Mouse (Mus musculus): ENCODE results near the gene Acp4. TPM values are rescaled to one million over a fixed set of nuclear protein-coding genes. Genes with fewer than 3 reads are reported as not detected.
"Not testable (repeated sequence)": the region's sequence is repeated elsewhere in the genome, so short reads cannot be mapped to it uniquely, and the experiment has no call there.

Acp4 gene
- not detected in 2 replicates for polyA plus RNA-seq (2016; fragmentation: Nextera tagmentation; extraction: Ambion mirVana)

DNA sequence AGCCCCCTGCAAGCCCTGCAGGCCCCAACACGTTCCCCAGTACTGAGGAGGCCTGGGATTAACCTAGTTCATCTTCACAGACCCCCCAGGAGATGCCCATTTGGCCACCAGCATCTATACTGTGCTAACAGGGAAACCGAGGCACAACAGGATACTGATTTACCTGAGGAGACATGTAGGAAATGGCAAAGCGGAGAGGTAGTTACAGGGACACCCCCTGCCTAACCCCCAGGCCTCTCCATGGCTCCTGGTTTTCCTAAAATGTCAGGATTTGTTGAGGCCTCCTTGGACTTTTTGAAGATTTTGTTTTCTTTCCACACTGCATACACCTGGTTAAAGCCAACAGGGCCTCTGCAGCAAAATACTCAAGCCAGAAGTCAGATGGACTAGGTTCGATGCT is at the start of gene Acp4:
TSS of gene Acp4 (minus strand) at position 101 of the 400 bp plus-strand sequence.
- H3K27me3 ChIP-seq (ENCODE audit: insufficient read depth, poor library complexity, severe bottlenecking) = peaks cover 19% of the 10 kb centered on the region
- no peak within 1 kb of the TSS for H3K4me3 ChIP-seq
- 74% methylated on average over 4 of the region's 4 CpGs for WGBS
- DNase-seq (ENCODE audit: low spot score) = no peak
- 0 out of 2 replicates have a peak, but pooled peaks cover 17% of the 10 kb centered on the region for H3K4me1 ChIP-seq
- H3K36me3 ChIP-seq = peaks cover 17% of the 10 kb centered on the region
- H3K27ac ChIP-seq = no peak within 1 kb of the TSS
- H3K9me3 ChIP-seq = no peaks in the 10 kb centered on the region

DNA sequence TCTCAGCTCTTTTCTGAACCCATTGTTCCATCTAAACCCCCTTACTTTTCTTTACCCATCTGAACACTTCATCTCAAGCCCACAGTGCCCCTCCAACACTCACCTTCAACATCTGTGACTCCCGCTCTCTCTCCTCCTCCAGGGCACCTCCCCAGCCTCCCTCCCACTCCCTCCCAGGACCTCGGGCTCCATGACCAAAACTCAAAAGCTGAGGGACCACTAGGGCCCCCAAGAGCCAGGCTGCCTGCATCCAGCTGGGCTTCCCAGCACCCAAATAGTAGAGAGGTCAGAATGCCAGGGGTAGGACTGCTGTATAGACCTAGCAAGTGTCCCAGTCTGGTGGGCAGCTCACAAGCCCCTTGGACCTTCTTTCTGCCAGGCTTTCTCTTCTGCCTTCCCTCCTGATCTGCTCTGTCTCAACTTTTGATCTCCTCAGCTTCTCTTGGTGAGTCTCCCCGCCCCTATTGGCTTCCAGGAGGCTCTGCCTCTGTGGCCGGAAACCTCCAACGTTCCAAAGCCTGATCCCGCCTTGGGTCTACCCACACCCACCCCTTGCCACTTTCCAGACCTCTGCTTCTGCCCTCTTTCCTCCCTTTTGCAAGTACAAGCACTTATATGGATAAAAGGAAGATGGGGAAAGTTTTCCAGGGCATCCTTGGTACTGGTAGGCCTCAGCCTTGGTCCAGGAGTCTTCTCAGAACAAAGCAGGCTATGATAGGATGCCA is 49.5 kb upstream of the Acp4 start, which contains the start of gene Clec11a:
TSS of gene Clec11a (minus strand) at position 387 of the 725 bp plus-strand sequence.
- Histone ChIP-seq H3K9me3 (no peaks in the 10 kb centered on the region), H3K4me1 (peaks cover 30% of the 10 kb centered on the region), H3K27me3 (ENCODE audit: insufficient read depth, poor library complexity, severe bottlenecking) (peaks cover 61% of the 10 kb centered on the region), H3K27ac (peak within 1 kb of the TSS; percentile 54; the same call in 1 of the 2 replicates), H3K4me3 (peak within 1 kb of the TSS; percentile 67), H3K36me3 (no peaks in the 10 kb centered on the region)
- DNase-seq (ENCODE audit: low spot score) = no peak
- 58% methylated on average over 6 of the region's 6 CpGs for WGBS

DNA sequence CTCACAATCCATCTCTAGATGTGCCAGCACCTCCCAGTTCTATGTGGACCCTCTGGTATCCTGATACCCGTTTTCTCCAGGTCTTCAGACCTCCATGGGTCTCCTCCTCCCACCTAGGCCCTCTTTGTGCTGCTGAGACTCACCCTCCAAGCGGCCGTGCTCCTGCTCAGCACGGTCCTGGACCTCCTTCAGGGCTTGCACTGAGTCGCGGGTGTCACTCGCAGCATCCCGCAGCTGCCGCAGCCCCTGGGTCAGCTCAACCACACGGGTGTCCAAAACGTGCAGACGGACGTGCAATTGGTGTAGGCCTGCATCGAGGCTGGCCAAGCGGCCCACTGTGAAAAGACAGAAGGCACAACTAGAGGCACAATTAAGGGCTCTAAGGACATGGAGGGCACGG is 48.5 kb upstream of the Acp4 start:
- no peaks in the 10 kb centered on the region for H3K9me3 ChIP-seq
- H3K27me3 ChIP-seq (ENCODE audit: insufficient read depth, poor library complexity, severe bottlenecking) = peaks cover 51% of the 10 kb centered on the region
- H3K36me3 ChIP-seq = no peaks in the 10 kb centered on the region
- peaks cover 20% of the 10 kb centered on the region for H3K4me1 ChIP-seq
- H3K27ac ChIP-seq = 0 out of 2 replicates have a peak overlapping the region, but pooled peaks have one; percentile 54
- no peak for DNase-seq (ENCODE audit: low spot score)
- WGBS = 10% methylated on average over 16 of the region's 16 CpGs
- peak overlapping the region; percentile 67 for H3K4me3 ChIP-seq

DNA sequence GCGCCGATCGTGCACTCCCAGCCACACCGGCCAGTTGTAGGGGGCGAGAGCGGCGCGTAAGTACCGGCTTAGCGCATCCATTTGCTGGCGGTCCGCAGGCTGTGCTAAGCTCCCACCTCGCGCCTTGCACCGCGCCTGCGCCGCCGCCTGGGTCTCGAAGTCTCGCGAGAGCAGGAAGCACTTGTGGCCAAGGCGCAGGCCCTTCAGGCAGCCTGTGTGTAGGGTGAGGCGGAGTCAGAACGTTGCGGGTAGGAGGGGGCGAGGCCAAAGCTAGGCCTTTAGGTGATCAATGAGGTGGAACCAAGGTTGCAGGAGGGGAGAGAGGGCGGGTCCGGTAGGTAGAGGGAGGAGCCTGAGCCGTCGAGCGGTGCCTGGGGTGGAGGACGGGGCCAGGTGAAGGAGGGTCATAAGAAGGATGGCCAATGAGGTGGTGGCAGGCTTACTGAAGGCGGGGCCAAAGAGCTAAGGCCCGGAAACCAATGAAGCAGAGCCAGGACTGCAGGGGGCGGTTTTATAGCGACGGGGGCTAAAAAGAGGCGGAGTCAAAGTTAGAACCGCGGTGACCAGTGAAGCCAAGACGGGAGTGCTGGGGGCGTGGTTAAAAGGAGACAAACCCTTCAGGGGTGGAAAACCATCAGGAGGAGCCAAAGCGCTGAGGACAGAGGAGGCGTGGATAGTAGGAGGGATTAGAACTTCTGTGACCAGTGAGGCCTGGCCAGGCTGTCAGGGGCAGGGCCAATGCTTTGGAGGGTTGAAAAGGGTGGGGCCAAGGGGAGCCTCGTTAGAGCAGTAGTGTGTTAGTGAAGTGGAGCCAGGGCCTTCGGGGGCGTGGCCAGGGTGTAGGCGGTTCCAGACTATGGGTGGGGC is 47.8 kb upstream of the Acp4 start:
- Histone ChIP-seq H3K4me3 (peak overlapping the region; percentile 67), H3K27me3 (ENCODE audit: insufficient read depth, poor library complexity, severe bottlenecking) (peaks cover 44% of the 10 kb centered on the region), H3K36me3 (no peaks in the 10 kb centered on the region), H3K4me1 (peaks cover 13% of the 10 kb centered on the region), H3K27ac (peak overlapping the region; percentile 91), H3K9me3 (no peaks in the 10 kb centered on the region)
- peak; percentile 99 for DNase-seq (ENCODE audit: low spot score)
- under 1% methylated on average over 49 of the region's 49 CpGs for WGBS

DNA sequence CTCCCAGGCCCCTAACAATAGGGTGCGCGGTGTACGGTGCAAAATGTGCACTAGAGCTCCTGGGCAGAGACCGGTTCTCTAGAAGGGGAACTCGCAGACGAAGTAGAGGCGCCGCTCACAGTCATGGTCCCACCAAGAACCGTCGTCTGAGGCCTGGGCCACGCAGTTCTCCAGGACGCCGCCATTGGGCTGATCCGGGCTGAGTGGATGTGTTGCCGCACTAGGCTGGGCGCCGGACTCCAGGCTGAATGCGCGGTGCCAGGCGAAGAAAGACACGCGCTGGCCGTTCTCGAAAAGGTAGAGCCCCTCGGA is 47.2 kb upstream of the Acp4 start:
- Histone ChIP-seq H3K4me3 (peak overlapping the region; percentile 67), H3K4me1 (peaks cover 13% of the 10 kb centered on the region), H3K27me3 (ENCODE audit: insufficient read depth, poor library complexity, severe bottlenecking) (peaks cover 38% of the 10 kb centered on the region), H3K36me3 (no peaks in the 10 kb centered on the region), H3K27ac (peak overlapping the region; percentile 91), H3K9me3 (no peaks in the 10 kb centered on the region)
- no peak for DNase-seq (ENCODE audit: low spot score)
- WGBS = 1% methylated on average over 25 of the region's 25 CpGs

DNA sequence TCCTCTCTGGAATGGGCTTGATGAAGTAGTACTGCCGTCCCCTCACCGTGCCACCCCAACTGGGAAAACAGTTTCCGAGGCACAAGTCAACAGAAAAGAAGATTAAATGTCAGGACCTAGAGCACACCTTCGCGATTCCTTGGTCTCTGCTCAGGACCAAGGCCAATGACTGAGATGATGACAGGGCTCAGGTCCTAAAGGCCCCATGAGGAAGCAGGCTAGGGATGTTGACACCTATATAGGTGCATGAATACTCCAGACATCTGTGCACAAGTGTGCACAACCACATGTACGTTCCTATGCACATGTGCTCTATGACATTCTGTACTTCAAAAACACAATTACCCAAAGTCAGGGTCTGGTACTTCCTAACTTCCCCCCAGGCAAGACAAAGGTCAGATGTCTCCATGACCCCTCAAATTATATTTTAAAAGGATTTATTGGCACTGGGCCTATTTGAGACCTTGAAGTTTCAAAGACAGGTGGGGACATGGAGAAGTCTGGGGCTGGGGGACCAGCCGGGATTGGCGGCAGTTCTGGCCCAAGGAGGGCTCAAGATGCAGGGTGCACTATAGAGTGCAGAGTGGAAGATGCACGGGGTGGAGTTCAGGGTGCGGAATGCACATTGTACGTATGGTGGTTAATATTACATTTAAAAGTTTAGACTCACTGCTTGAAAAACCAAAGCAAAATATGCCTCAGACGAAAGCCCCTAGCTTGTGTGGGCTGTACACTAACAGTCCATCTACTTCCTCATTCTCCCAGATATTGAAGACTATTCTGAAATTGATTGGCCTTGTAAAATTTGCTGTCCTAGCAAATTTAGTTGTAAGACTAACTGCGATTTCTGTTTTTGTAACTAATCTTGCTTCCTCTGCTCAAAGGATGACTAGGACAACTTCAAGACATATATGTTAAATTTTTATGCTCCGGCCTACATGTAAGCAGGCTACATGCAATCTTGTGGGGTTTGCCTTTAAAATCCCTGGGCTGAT is 46.5 kb upstream of the Acp4 start:
- Histone ChIP-seq H3K27me3 (ENCODE audit: insufficient read depth, poor library complexity, severe bottlenecking) (peaks cover 30% of the 10 kb centered on the region), H3K27ac (peak overlapping the region; percentile 91), H3K4me1 (peaks cover 13% of the 10 kb centered on the region), H3K9me3 (no peaks in the 10 kb centered on the region), H3K4me3 (peak overlapping the region; percentile 67), H3K36me3 (no peaks in the 10 kb centered on the region)
- WGBS = 87% methylated on average over 14 of the region's 14 CpGs
- DNase-seq (ENCODE audit: low spot score) = no peak

DNA sequence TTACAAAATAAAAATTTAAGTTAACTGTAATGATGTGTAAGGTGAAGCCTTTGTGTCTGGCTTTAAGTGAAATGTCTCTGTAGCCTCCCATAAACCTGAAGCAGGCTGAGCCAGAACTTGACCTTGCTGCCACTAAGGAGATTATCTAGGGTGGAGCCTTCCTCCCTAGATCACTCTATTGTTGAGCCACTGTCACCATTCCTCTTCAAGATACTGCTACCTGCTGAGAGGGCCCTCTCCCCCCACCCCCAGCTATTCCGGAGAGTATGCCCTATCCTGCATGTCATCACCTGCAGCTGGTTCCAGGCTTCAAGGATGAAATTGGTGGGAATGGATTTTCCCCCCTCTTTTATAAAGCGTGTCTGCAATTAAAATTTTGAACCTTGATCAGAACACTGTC is 40.3 kb upstream of the Acp4 start:
- 58% methylated on average over 2 of the region's 2 CpGs for WGBS

DNA sequence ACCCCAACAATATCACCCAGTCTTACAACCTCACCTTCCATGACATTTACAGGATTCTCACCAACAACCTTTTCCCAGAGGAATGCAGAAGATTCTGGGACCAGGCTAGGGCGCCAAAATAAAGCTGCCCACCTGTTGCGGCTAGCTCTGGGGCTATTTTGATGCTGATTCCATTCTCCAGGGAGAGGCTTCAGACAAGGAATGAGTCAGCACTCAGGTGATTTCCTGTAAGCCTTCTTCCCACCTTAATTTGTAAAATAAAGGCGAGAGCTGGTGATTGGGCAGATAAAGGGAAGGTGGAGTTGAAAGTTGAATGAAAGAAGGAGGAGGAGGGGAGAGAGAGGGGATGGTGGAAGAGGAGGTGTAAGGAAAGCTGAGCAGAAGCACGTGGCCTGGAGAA is 34.2 kb upstream of the Acp4 start:
- peaks cover 6% of the 10 kb centered on the region; the same call in 1 of the 2 replicates for H3K9me3 ChIP-seq
- WGBS = 57% methylated on average over 4 of the region's 4 CpGs

More for the DNA sequence above, 40.3 kb upstream of the Acp4 start:
- H3K4me1 ChIP-seq; DNase-seq (ENCODE audit: low spot score); H3K36me3 ChIP-seq; H3K9me3 ChIP-seq; H3K4me3 ChIP-seq; H3K27me3 ChIP-seq (ENCODE audit: insufficient read depth, poor library complexity, severe bottlenecking); H3K27ac ChIP-seq: not testable (repeated sequence)

DNA sequence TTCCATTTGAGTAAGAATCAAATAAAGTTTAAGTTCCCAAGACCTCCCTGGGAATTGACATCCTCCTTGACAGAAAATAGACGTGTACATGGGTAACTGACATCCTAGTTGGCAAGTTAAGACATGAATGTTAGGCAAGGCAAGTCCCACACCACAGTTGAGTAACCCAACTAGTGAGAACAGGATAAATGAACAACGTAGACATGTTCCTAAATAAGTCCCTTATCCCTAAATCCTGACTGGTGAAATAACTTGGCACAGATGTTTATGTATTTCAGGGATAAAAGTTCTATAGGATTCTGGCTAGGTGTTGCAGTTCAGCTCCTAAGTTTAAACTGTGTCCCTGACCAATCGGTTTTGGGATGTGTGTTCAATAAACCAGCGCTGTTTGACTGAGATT is 33.8 kb upstream of the Acp4 start:
- Histone ChIP-seq H3K27ac (no peak overlapping the region), H3K9me3 (peaks cover 7% of the 10 kb centered on the region; the same call in 1 of the 2 replicates), H3K4me1 (no peaks in the 10 kb centered on the region), H3K27me3 (ENCODE audit: insufficient read depth, poor library complexity, severe bottlenecking) (peaks cover 4% of the 10 kb centered on the region; the same call in 1 of the 2 replicates), H3K36me3 (no peaks in the 10 kb centered on the region), H3K4me3 (no peak overlapping the region)
- no peak for DNase-seq (ENCODE audit: low spot score)
- WGBS = 74% methylated on average over 4 of the region's 4 CpGs

More for the DNA sequence above, 34.2 kb upstream of the Acp4 start:
- Histone ChIP-seq H3K36me3 (no peaks in the 10 kb centered on the region), H3K4me3 (no peak overlapping the region), H3K27me3 (ENCODE audit: insufficient read depth, poor library complexity, severe bottlenecking) (peaks cover 4% of the 10 kb centered on the region; the same call in 1 of the 2 replicates), H3K4me1 (no peaks in the 10 kb centered on the region), H3K27ac (no peak overlapping the region)
- no peak for DNase-seq (ENCODE audit: low spot score)

DNA sequence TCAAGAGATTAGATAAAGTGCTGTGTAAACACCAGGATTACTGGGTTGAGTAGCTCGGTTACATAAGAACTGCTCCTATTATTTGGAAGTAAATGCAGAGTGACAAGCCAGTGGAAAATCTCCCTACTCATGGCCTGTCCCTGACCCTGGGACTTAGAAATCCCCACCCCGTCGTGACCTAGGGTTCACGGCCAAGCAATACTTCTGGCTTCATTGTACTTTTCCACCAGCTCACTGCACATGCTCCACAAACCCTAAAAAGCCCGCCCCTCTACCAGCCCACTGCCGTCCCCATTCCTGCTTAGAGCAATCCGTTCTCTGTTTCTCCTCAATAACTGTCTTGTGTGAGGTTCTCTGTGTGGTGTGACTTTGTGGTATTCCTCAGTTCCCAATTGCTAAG is 30.6 kb upstream of the Acp4 start:
- Histone ChIP-seq H3K36me3 (no peaks in the 10 kb centered on the region), H3K4me3 (no peak overlapping the region), H3K9me3 (peaks cover 7% of the 10 kb centered on the region; the same call in 1 of the 2 replicates), H3K27ac (no peak overlapping the region), H3K4me1 (no peaks in the 10 kb centered on the region), H3K27me3 (ENCODE audit: insufficient read depth, poor library complexity, severe bottlenecking) (peaks cover 4% of the 10 kb centered on the region; the same call in 1 of the 2 replicates)
- 63% methylated on average over 7 of the region's 7 CpGs for WGBS
- DNase-seq (ENCODE audit: low spot score) = no peak

DNA sequence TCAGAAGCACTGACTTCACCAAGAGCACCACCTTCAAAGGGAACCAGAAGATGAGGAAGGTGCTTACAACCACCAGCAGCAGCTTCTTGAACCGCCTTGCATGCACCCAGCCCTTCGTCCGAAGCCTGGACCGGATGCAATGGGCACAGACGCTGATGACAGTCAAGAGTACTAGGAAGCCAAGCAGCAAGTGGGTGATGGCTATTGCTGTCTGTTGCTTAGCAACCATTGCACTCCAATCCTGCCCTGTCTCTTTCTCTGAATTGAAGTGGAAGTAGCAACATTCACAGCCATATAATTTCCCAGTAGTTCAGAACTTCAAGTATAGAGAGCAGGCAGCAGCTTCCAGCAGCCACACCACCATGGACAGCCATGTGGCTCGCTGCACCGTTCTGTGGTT is 24.4 kb upstream of the Acp4 start:
- DNase-seq (ENCODE audit: low spot score) = no peak
- Histone ChIP-seq H3K27me3 (ENCODE audit: insufficient read depth, poor library complexity, severe bottlenecking) (no peaks in the 10 kb centered on the region), H3K36me3 (no peaks in the 10 kb centered on the region), H3K4me1 (no peaks in the 10 kb centered on the region), H3K9me3 (peaks cover 2% of the 10 kb centered on the region; the same call in 1 of the 2 replicates), H3K27ac (no peak overlapping the region), H3K4me3 (no peak overlapping the region)
- WGBS = 74% methylated on average over 7 of the region's 7 CpGs

DNA sequence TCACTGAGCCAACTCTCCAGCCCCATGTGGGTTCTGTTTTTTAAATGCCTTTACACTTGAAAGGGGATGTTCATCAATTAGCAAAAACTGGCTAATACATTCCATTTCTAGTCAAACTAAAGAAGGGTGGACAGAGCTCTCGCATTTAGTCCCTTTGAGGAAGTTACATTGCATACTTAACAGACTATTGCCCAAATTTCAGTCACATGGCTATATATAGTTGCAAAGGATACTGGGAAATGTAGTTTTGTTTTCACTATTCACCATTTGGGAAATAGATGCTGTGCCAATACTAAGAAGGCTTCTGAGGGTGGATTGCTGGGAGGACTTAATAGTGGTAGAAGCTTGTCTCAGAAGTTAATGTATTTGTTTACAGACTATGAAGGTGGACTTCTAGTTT is 23.8 kb upstream of the Acp4 start:
- no peaks in the 10 kb centered on the region for H3K4me1 ChIP-seq
- WGBS = 56% methylated on average over 1 of the region's 1 CpGs
- H3K4me3 ChIP-seq = no peak overlapping the region
- no peaks in the 10 kb centered on the region for H3K36me3 ChIP-seq
- H3K9me3 ChIP-seq = no peaks in the 10 kb centered on the region
- DNase-seq (ENCODE audit: low spot score) = no peak
- H3K27ac ChIP-seq = no peak overlapping the region
- peaks cover 6% of the 10 kb centered on the region for H3K27me3 ChIP-seq (ENCODE audit: insufficient read depth, poor library complexity, severe bottlenecking)
